Mouse (Mus musculus) gastrocnemius, postnatal 14 days (tissue): ENCODE results near the gene Nuf2. TPM values are rescaled to one million over a fixed set of nuclear protein-coding genes. Genes with fewer than 3 reads are reported as not detected.
"Not testable (repeated sequence)": the region's sequence is repeated elsewhere in the genome, so short reads cannot be mapped to it uniquely, and the experiment has no call there.

ENCODE experiments used
- DNase-seq: peaks from one replicate; pipeline ENCODE4 v3.0.0; 2021; ENCODE audit warnings: mixed read lengths
- intact Hi-C: fragments of 180-260 bp; cut with DNase I; formaldehyde crosslinking; loops from one replicate; pipeline ENCODE4 v1.15.1; 2025; ENCODE audit warnings: low total_unique reads
- long read RNA-seq, 2 experiments: library from polyadenylated mRNA; stranded (forward); transcript quantifications; one replicate each; pipeline ENCODE4 v2.0.0; 2021
- total RNA-seq, 2 experiments: library from RNA; stranded (reverse); gene quantifications; 2 replicates each; pipeline ENCODE4 v1.2.3; 2021

Nuf2 gene
- total RNA-seq: 1 to 10 TPM; 3.0 to 3.9 TPM
- long read RNA-seq, experiment 1, partial matches to known transcripts: 0 of 5 reads
- long read RNA-seq, experiment 1, other reads (novel, unspliced or antisense): 0 of 5 reads
- long read RNA-seq, experiment 2, partial matches to known transcripts: 0 of 2 reads
- long read RNA-seq, experiment 2, other reads (novel, unspliced or antisense): 0 of 2 reads

DNA sequence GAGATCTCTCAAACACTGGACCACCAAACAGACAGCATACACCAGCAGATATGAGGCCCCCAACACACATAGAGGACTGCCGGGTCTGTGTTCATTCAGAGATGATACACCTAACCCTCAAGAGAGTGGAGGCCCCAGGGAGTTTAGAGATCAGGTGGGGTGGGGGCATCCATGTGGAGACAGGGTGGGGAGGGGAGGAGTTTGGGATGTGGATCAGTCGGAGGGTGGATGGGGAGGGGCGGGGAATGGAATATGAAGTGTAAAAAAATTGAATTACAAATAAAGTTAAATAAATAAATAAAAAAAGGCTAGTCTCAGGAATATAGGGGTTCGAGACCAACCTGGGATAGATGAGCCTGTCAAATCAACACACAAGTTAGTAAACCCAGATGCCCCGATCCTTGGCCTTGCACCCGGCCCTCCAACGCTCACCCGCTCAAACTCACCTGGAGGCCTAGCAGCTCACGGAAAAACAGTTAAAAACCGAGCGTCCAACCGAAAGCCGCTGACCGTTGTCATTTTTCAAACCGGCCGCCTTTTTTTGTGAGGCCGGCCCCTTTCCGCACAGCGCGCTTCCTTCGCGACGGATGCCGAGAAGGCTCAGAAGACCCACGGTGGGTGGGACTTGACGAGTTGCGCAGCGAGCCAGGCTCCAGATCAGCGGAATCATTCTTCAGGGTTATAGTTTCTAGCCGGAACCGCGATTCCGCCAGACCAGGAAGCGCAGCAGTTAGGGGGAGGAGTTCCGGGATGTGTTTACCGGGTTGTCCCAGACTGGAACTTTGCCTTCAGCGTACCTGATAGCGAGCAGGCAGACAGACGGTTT lies at the start of gene Nuf2:
Gene Nuf2 (minus strand): TSS at position 589 of the 826 bp plus-strand sequence.
- intact Hi-C loops: no loop called here

DNA sequence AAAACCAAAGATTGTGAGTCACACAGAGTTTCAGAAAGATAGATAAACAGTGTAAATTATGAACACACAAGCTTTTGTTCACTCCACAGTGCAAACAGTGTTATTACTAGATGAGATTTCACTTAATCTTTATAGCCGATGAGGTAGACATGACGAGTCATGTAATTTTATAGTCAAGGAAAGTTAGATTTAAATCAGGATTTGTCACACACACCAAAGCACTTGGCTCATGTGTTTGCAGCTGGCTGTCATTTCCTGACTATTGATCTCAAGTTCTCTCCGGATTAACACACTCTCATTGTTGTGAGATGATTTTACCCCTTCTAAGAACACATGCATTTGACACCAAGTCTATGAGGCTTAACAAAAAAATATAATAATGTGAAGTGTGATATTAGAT lies 48.3 kb upstream of the Nuf2 start:
- DNase-seq: no peak
- intact Hi-C loops: no loop called here

More for the DNA sequence above, at the start of gene Nuf2:
- peak; percentile 95 for DNase-seq

- intact Hi-C loops: no loop called here
- no peak for DNase-seq
These were observed 42.9 kb upstream of the Nuf2 start for GRCm38 (mm10) chr1:169574136-169574535.

DNA sequence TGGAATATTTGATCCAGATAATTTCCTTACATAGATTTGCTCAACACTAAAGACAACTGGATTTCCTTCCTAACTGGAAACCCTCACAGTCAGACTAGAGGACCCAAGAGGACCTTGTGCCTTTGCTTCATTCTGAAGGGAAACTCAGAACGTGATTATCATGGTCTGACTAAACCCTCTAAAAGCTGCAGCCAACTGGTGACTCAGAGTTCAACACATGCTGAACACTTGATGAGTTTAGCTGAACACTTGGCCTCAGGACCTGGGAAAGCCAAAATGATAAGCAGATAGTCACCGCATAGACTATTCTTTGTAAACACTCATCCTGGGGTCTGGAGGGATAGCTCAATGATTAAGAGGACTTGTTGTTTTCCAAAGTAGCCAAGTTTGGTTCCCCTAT lies 24.4 kb upstream of the Nuf2 start:
- no peak for DNase-seq

DNA sequence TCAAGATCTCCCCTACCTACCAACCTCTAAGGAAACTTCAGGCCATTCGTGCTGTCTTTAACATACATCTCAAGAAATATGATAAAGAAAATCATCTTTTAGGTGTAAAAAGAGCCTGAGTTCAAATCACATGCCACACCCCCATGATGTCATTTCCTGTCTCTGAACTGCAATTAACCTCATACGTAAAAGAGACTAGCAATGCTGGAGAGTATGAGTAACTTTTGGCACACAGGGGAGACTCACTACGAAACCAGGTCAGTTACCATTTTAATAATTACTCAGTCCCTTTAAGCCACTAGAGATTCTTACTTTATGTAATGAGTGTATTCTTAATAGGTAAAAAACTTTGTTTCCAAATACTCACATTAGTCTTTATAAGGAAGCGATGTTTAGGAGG lies 23.8 kb upstream of the Nuf2 start:
- intact Hi-C loops: no loop called here
- DNase-seq: no peak

More for the DNA sequence above, 24.4 kb upstream of the Nuf2 start:
- intact Hi-C loops: no loop called here

- intact Hi-C loops: no loop called here
- DNase-seq: peak; percentile 4
These were observed 22.2 kb upstream of the Nuf2 start for GRCm38 (mm10) chr1:169553446-169553845.

GRCm38 (mm10) chr1:169540415-169540814 lies 9.2 kb upstream of the Nuf2 start:
- intact Hi-C loops: no loop called here

GRCm38 (mm10) chr1:169531702-169532535 lies 655 bp upstream of the Nuf2 start:
- intact Hi-C loops: no loop called here
- peak; percentile 46 for DNase-seq

More at GRCm38 (mm10) chr1:169540415-169540814, 9.2 kb upstream of the Nuf2 start:
- no peak for DNase-seq

DNA sequence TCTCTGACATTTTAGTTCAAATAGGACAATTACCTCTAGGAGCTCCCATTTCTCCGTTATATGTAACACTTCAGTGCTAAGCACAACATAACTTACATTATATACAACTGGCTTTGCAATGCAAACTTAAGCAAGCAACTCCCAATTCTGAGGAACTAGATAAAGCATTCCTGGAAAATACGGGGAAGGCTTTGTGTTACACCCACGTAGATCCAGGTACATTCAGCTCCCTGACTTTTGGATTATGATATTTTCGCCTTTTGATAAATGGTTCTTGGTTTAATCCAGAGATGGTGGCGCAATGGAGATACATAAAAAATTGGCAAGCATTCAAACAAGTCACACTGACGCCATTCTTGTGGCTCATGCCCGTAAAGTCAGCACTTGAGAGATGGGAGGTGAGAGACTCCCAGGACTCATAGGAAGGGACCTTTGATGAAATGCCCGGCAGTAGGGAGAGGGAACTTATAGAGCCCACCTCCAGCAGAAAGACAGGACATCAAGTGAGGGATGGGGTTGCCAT lies 1.2 kb downstream of the Nuf2 start:
- DNase-seq: no peak
- intact Hi-C loops: no loop called here

GRCm38 (mm10) chr1:169526006-169526680 lies 5.1 kb downstream of the Nuf2 start:
- intact Hi-C loops: no loop called here
- no peak for DNase-seq

DNA sequence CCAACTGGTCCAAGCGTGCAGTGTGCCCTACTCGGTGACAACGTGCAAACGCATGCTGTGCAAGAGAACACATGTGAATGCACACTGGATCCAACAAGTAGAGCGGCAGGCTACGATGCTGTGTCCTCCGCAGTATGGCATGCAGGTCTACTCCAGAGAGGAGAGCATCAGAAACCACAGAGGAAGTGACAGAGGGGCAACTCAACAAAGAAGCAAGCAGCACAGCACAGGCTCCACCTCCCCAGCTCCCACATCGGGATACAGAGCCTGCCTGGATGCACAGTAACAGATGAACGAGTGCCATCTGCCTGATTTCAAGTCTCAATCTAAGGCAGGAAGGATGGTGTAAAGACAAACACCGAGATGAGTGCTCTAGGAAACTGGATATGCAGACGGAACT lies 11.9 kb downstream of the Nuf2 start:
- no peak for DNase-seq
- intact Hi-C loops: no loop called here

- intact Hi-C loops: not testable (repeated sequence)
These were observed 13.3 kb downstream of the Nuf2 start for GRCm38 (mm10) chr1:169517899-169518517.

DNA sequence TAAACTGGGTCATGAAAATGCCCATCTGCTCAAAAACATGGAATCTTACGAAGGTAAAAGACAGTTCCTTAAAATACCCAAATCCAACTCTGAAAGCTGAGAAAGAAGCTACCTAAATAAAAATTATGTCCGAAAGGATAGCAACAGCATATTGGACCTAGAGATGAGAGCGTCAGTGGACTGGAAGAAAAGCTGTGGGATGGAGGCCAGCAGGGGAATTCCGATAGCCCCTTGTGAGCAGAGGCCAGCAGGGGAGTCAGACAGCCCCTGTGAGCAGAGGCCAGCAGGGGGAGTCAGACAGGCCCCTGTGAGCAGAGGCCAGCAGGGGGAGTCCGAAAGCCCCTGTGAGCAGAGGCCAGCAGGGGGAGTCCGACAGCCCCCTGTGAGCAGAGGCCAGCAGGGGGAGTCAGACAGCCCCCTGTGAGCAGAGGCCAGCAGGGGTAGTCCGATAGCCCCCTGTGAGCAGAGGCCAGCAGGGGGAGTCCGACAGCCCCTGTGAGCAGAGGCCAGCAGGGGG lies 13.8 kb downstream of the Nuf2 start:
- intact Hi-C loops: no loop called here
- no peak for DNase-seq

More at GRCm38 (mm10) chr1:169517899-169518517, 13.3 kb downstream of the Nuf2 start:
- DNase-seq: not testable (repeated sequence)

DNA sequence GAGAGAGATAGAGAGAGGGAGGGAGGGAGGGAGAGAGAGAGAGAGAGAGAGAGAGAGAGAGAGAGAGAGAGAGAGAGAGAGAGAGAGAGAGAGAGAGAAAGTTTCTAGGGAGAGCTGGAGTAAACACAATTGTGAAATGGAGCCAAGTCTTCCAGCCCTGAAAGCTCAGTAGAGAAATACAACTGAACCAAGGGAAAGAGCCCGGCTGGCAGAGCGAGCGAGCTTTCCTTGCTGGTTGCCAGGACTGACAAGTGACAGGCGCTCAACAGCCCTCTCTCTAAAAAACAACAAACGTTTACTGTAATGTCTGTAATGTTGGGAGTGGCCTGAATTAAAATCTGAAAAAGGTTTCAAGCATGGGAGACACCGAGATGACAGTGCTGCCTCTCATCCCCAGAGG lies 24.9 kb downstream of the Nuf2 start:
- intact Hi-C loops: no loop called here
- DNase-seq: no peak

GRCm38 (mm10) chr1:169502876-169503275 lies 28.4 kb downstream of the Nuf2 start:
- DNase-seq: no peak
- intact Hi-C loops: no loop called here

DNA sequence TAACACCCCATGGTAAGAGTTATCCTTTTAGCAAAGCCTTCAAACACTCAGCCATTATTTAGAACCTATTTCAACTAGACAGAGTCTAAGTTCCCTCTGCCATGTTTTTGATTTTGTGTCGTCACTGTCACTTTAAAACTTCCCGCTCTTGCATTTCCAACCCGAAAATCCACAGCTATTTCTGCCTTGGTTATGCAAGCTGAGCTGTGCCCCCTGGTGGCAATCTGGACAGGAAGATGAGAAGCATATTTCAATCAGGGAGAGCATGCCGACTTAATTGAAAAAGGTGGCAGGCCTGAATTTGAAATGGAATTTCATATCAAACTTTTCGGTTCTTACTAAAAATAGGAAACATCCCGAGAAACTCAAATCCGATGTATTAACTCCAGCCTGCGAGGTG lies 35.6 kb downstream of the Nuf2 start:
- intact Hi-C loops: no loop called here
- peak; percentile 50 for DNase-seq

DNA sequence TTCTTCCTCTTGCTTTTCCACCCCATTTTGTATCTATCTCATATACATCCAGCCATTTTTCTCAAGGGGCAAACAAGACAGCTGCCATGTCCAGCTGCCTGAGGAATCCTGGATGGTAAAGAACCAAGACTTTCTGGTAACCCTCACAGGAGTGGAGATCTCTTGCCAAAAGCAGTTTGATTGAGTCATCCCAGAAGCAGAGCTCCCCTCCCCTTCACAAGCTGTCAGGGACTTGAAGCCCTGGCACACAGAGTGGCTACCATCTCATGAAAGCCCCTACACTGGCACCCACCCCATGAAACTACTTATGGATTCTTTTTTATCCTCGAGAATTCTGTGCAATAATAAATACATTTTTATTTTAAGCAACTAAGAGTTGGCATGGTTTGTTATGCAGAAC lies 39.7 kb downstream of the Nuf2 start:
- DNase-seq: no peak
- intact Hi-C loops: no loop called here

GRCm38 (mm10) chr1:169485408-169485885 lies 45.8 kb downstream of the Nuf2 start:
- intact Hi-C loops: no loop called here
- no peak for DNase-seq

- no peak for DNase-seq
- intact Hi-C loops: no loop called here
These were observed 46.7 kb downstream of the Nuf2 start for GRCm38 (mm10) chr1:169484565-169484964.
